Mouse (Mus musculus): ENCODE results near the gene Slc35f1. TPM values are rescaled to one million over a fixed set of nuclear protein-coding genes. Genes with fewer than 3 reads are reported as not detected.
A peak's percentile ranks its signal among the peaks of the same experiment; 100 is the strongest.

The Slc35f1 gene
- polyA plus RNA-seq, 1 experiment, result 16.3 TPM

GRCm38 (mm10) chr10:52714557-52714956 lies 24.2 kb downstream of the Slc35f1 start:
- 57% methylated on average over 2 of the region's 2 CpGs for WGBS
- TF ChIP-seq POLR2A (IDR thresholded peaks at IDR 0.05; ENCODE audit: borderline replicate concordance, insufficient read depth, low read length), result no peak
- no peak for TF ChIP-seq CTCF (IDR thresholded peaks at IDR 0.05; ENCODE audit: borderline replicate concordance, insufficient read depth, low read depth, low read length)
- no peak overlapping the region for H3K27ac ChIP-seq (ENCODE audit: insufficient read depth, low read length)
- H3K4me1 ChIP-seq (ENCODE audit: control insufficient read depth, insufficient read depth, low read length), result no peaks in the 10 kb centered on the region
- no peaks in the 10 kb centered on the region for H3K27me3 ChIP-seq (ENCODE audit: control insufficient read depth, insufficient read depth, low read length)
- no peak overlapping the region for H3K4me3 ChIP-seq (replicated peaks; ENCODE audit: insufficient read depth, low read depth, low read length)
- no peak for DNase-seq

GRCm38 (mm10) chr10:52715146-52715545 lies 24.8 kb downstream of the Slc35f1 start:
- Histone ChIP-seq H3K4me1 (ENCODE audit: control insufficient read depth, insufficient read depth, low read length) (no peaks in the 10 kb centered on the region), H3K4me3 (replicated peaks; ENCODE audit: insufficient read depth, low read depth, low read length) (no peak overlapping the region), H3K27me3 (ENCODE audit: control insufficient read depth, insufficient read depth, low read length) (no peaks in the 10 kb centered on the region), H3K27ac (ENCODE audit: insufficient read depth, low read length) (no peak overlapping the region)
- TF ChIP-seq POLR2A (IDR thresholded peaks at IDR 0.05; ENCODE audit: borderline replicate concordance, insufficient read depth, low read length) (no peak), CTCF (IDR thresholded peaks at IDR 0.05; ENCODE audit: borderline replicate concordance, insufficient read depth, low read depth, low read length) (no peak)
- 95% methylated on average over 4 of the region's 4 CpGs for WGBS
- DNase-seq, result no peak

- Histone ChIP-seq H3K4me1 (ENCODE audit: control insufficient read depth, insufficient read depth, low read length) (no peaks in the 10 kb centered on the region), H3K27me3 (ENCODE audit: control insufficient read depth, insufficient read depth, low read length) (no peaks in the 10 kb centered on the region), H3K27ac (ENCODE audit: insufficient read depth, low read length) (no peak overlapping the region), H3K4me3 (replicated peaks; ENCODE audit: insufficient read depth, low read depth, low read length) (no peak overlapping the region)
- 95% methylated on average over 1 of the region's 1 CpGs for WGBS
- no peak for DNase-seq
- no peak for TF ChIP-seq CTCF (IDR thresholded peaks at IDR 0.05; ENCODE audit: borderline replicate concordance, insufficient read depth, low read depth, low read length)
- no peak for TF ChIP-seq POLR2A (IDR thresholded peaks at IDR 0.05; ENCODE audit: borderline replicate concordance, insufficient read depth, low read length)
These were observed 28.0 kb downstream of the Slc35f1 start for GRCm38 (mm10) chr10:52718199-52718917.

GRCm38 (mm10) chr10:52726674-52727073 lies 36.3 kb downstream of the Slc35f1 start:
- TF ChIP-seq POLR2A (IDR thresholded peaks at IDR 0.05; ENCODE audit: borderline replicate concordance, insufficient read depth, low read length) (no peak), CTCF (IDR thresholded peaks at IDR 0.05; ENCODE audit: borderline replicate concordance, insufficient read depth, low read depth, low read length) (no peak)
- H3K27me3 ChIP-seq (ENCODE audit: control insufficient read depth, insufficient read depth, low read length), result no peaks in the 10 kb centered on the region
- H3K4me1 ChIP-seq (ENCODE audit: control insufficient read depth, insufficient read depth, low read length), result no peaks in the 10 kb centered on the region
- WGBS, result 90% methylated on average over 5 of the region's 5 CpGs
- no peak overlapping the region for H3K4me3 ChIP-seq (replicated peaks; ENCODE audit: insufficient read depth, low read depth, low read length)
- H3K27ac ChIP-seq (ENCODE audit: insufficient read depth, low read length), result no peak overlapping the region
- DNase-seq, result no peak

GRCm38 (mm10) chr10:52742671-52743379 lies 52.5 kb downstream of the Slc35f1 start:
- H3K27me3 ChIP-seq (ENCODE audit: control insufficient read depth, insufficient read depth, low read length), result no peaks in the 10 kb centered on the region; the same call in 1 of the 2 replicates
- WGBS, result 8% methylated on average over 10 of the region's 10 CpGs
- peak; percentile 64 to 78 for DNase-seq
- H3K4me1 ChIP-seq (ENCODE audit: control insufficient read depth, insufficient read depth, low read length), result peaks cover 3% of the 10 kb centered on the region; the same call in 1 of the 2 replicates
- H3K27ac ChIP-seq (ENCODE audit: insufficient read depth, low read length), result no peak overlapping the region
- no peak overlapping the region for H3K4me3 ChIP-seq (replicated peaks; ENCODE audit: insufficient read depth, low read depth, low read length)
- TF ChIP-seq CTCF (IDR thresholded peaks at IDR 0.05; ENCODE audit: borderline replicate concordance, insufficient read depth, low read depth, low read length) (no peak), POLR2A (IDR thresholded peaks at IDR 0.05; ENCODE audit: borderline replicate concordance, insufficient read depth, low read length) (no peak)

- no peak overlapping the region for H3K27ac ChIP-seq (ENCODE audit: insufficient read depth, low read length)
- TF ChIP-seq POLR2A (IDR thresholded peaks at IDR 0.05; ENCODE audit: borderline replicate concordance, insufficient read depth, low read length), result no peak
- TF ChIP-seq CTCF (IDR thresholded peaks at IDR 0.05; ENCODE audit: borderline replicate concordance, insufficient read depth, low read depth, low read length), result no peak
- H3K4me1 ChIP-seq (ENCODE audit: control insufficient read depth, insufficient read depth, low read length), result peaks cover 3% of the 10 kb centered on the region; the same call in 1 of the 2 replicates
- 100% methylated on average over 3 of the region's 3 CpGs for WGBS
- no peaks in the 10 kb centered on the region; the same call in 1 of the 2 replicates for H3K27me3 ChIP-seq (ENCODE audit: control insufficient read depth, insufficient read depth, low read length)
- no peak overlapping the region for H3K4me3 ChIP-seq (replicated peaks; ENCODE audit: insufficient read depth, low read depth, low read length)
- no peak for DNase-seq
These were observed 53.5 kb downstream of the Slc35f1 start for GRCm38 (mm10) chr10:52743831-52744230.

GRCm38 (mm10) chr10:52748028-52748597 lies 57.8 kb downstream of the Slc35f1 start:
- no peak for TF ChIP-seq CTCF (IDR thresholded peaks at IDR 0.05; ENCODE audit: borderline replicate concordance, insufficient read depth, low read depth, low read length)
- TF ChIP-seq POLR2A (IDR thresholded peaks at IDR 0.05; ENCODE audit: borderline replicate concordance, insufficient read depth, low read length), result no peak
- H3K4me1 ChIP-seq (ENCODE audit: control insufficient read depth, insufficient read depth, low read length), result peaks cover under 1% of the 10 kb centered on the region; the same call in 1 of the 2 replicates
- WGBS, result 63% methylated on average over 4 of the region's 4 CpGs
- H3K4me3 ChIP-seq (replicated peaks; ENCODE audit: insufficient read depth, low read depth, low read length), result no peak overlapping the region
- DNase-seq, result no peak
- H3K27ac ChIP-seq (ENCODE audit: insufficient read depth, low read length), result no peak overlapping the region
- no peaks in the 10 kb centered on the region for H3K27me3 ChIP-seq (ENCODE audit: control insufficient read depth, insufficient read depth, low read length)

Measured in cerebellum, adult 2 months (tissue).